Mouse (Mus musculus) CH12.LX (cell line): Measurements from ENCODE around the gene Kndc1. TPM values are rescaled to one million over a fixed set of nuclear protein-coding genes. Genes with fewer than 3 reads are reported as not detected.

Experiments used
- DNase-seq: peaks from one replicate; pipeline ENCODE4 v3.0.0-alpha.2; 2013; ENCODE audit errors: extremely low read depth
- H3K27ac ChIP-seq: 2 replicates; pipeline ENCODE4 v1.5.1; 2012; ENCODE audit warnings: low read depth, mild to moderate bottlenecking, control low read depth, moderate library complexity; ENCODE audit not compliant: insufficient read depth
- H3K27me3 ChIP-seq: replicated peaks from 2 replicates; pipeline ENCODE3; 2012; ENCODE audit warnings: inconsistent platforms
- H3K36me3 ChIP-seq, 2 experiments: replicated peaks in 1 of 2; 2 replicates each; pipeline versions ENCODE3 to v1.6.1; 2012; ENCODE audit warnings: inconsistent platforms in 1 of 2, low read length in 1 of 2, mild to moderate bottlenecking in 1 of 2, mixed read lengths in 1 of 2, moderate library complexity in 1 of 2; ENCODE audit not compliant: control insufficient read depth in 1 of 2, insufficient read depth in 1 of 2
- H3K4me1 ChIP-seq, 2 experiments: 2 replicates each; pipeline ENCODE4 v1.6.1; 2012; ENCODE audit warnings: inconsistent platforms in 1 of 2, moderate library complexity in 1 of 2; ENCODE audit not compliant: insufficient read depth in 2 of 2, control insufficient read depth in 1 of 2
- H3K4me2 ChIP-seq: 2 replicates; pipeline ENCODE4 v1.6.1; 2012; ENCODE audit warnings: low read depth, mild to moderate bottlenecking, control low read depth; ENCODE audit not compliant: poor library complexity, insufficient read depth, severe bottlenecking
- H3K4me3 ChIP-seq, 3 experiments: fragments of 150-350 bp in 1 of 3; sonication (generic) in 1 of 3; replicated peaks in 1 of 3; 2 replicates each; pipeline versions ENCODE3 to v1.5.1; 2011 to 2012; ENCODE audit warnings: low read depth in 2 of 3, low read length in 2 of 3, mild to moderate bottlenecking in 2 of 3, moderate library complexity in 2 of 3, control low read depth in 1 of 3, improper control_type of control experiment in 1 of 3, inconsistent platforms in 1 of 3, mixed read lengths in 1 of 3; ENCODE audit not compliant: poor library complexity in 1 of 3
- H3K79me2 ChIP-seq: replicated peaks from 2 replicates; pipeline ENCODE4 v1.6.1; 2012; ENCODE audit warnings: mild to moderate bottlenecking, moderate library complexity; ENCODE audit not compliant: control insufficient read depth, poor library complexity, insufficient read depth, severe bottlenecking; ENCODE audit errors: extremely low read depth
- H3K9ac ChIP-seq: 2 replicates; pipeline ENCODE4 v1.6.1; 2012; ENCODE audit warnings: low read depth, mild to moderate bottlenecking, control low read depth, moderate library complexity; ENCODE audit not compliant: insufficient read depth
- H3K9me3 ChIP-seq: replicated peaks from 2 replicates; pipeline ENCODE3; 2012; ENCODE audit warnings: low read length, inconsistent platforms, mixed read lengths
- ELF1 ChIP-seq: IDR thresholded peaks from 2 replicates; pipeline ENCODE4 v1.6.1; 2014; ENCODE audit warnings: low read depth, mild to moderate bottlenecking, inconsistent platforms, low read length, improper control_type of control experiment
- ETS1 ChIP-seq: conservative IDR thresholded peaks from 2 replicates; pipeline ENCODE4 v1.6.1; 2012; ENCODE audit warnings: low read depth, mild to moderate bottlenecking, inconsistent platforms, low read length, improper control_type of control experiment, moderate library complexity
- GABPA ChIP-seq: IDR thresholded peaks from 2 replicates; pipeline ENCODE4 v1.6.1; 2012; ENCODE audit warnings: low read depth, low read length, improper control_type of control experiment, inconsistent platforms; ENCODE audit not compliant: insufficient replicate concordance
- HCFC1 ChIP-seq: IDR thresholded peaks from 2 replicates; pipeline ENCODE4 v1.6.1; 2012; ENCODE audit warnings: low read depth, mild to moderate bottlenecking, inconsistent platforms, low read length, improper control_type of control experiment
- IRF4 ChIP-seq: IDR thresholded peaks from 2 replicates; pipeline ENCODE4 v1.6.1; 2014; ENCODE audit warnings: low read depth, mild to moderate bottlenecking, inconsistent platforms, low read length, improper control_type of control experiment
- JUN ChIP-seq: IDR thresholded peaks from 2 replicates; pipeline ENCODE4 v1.6.1; 2011; ENCODE audit warnings: low read depth, mild to moderate bottlenecking, low read length, improper control_type of control experiment, moderate library complexity; ENCODE audit not compliant: insufficient read depth
- KAT2A ChIP-seq: IDR thresholded peaks from 2 replicates; pipeline ENCODE4 v1.6.1; 2012; ENCODE audit warnings: low read length, improper control_type of control experiment, inconsistent platforms; ENCODE audit not compliant: insufficient replicate concordance
- MAX ChIP-seq: IDR thresholded peaks from 2 replicates; pipeline ENCODE4 v1.6.1; 2011; ENCODE audit warnings: low read length, improper control_type of control experiment
- MAZ ChIP-seq: IDR thresholded peaks from 2 replicates; pipeline ENCODE4 v1.6.1; 2012; ENCODE audit warnings: low read depth, mild to moderate bottlenecking, inconsistent platforms, low read length, improper control_type of control experiment, moderate library complexity
- MYC ChIP-seq: IDR thresholded peaks from 2 replicates; pipeline ENCODE4 v1.6.1; 2011; ENCODE audit warnings: low read depth, mild to moderate bottlenecking, improper control_type of control experiment, low read length
- NRF1 ChIP-seq: IDR thresholded peaks from 2 replicates; pipeline ENCODE4 v1.6.1; 2014; ENCODE audit warnings: low read depth, mild to moderate bottlenecking, inconsistent platforms, low read length, improper control_type of control experiment, moderate library complexity
- POLR2A ChIP-seq: IDR thresholded peaks from 2 replicates; pipeline ENCODE4 v1.6.1; 2011; ENCODE audit warnings: low read depth, mild to moderate bottlenecking, improper control_type of control experiment, low read length
- POLR2AphosphoS2 ChIP-seq: IDR thresholded peaks from 2 replicates; pipeline ENCODE4 v1.6.1; 2011; ENCODE audit warnings: low read depth, low read length, improper control_type of control experiment
- RCOR1 ChIP-seq: conservative IDR thresholded peaks from 2 replicates; pipeline ENCODE4 v1.6.1; 2012; ENCODE audit warnings: low read depth, mild to moderate bottlenecking, inconsistent platforms, low read length, improper control_type of control experiment
- SIN3A ChIP-seq: IDR thresholded peaks from 2 replicates; pipeline ENCODE4 v1.6.1; 2012; ENCODE audit warnings: low read length, improper control_type of control experiment, inconsistent platforms
- SMC3 ChIP-seq: IDR thresholded peaks from 2 replicates; pipeline ENCODE4 v1.6.1; 2011; ENCODE audit warnings: low read depth, low read length, improper control_type of control experiment
- TCF12 ChIP-seq: IDR thresholded peaks from 2 replicates; pipeline ENCODE4 v1.6.1; 2014; ENCODE audit warnings: low read depth, mild to moderate bottlenecking, inconsistent platforms, low read length, improper control_type of control experiment
- ZKSCAN1 ChIP-seq: IDR thresholded peaks from 2 replicates; pipeline ENCODE4 v1.6.1; 2012; ENCODE audit warnings: low read depth, inconsistent platforms, low read length, improper control_type of control experiment, borderline replicate concordance
- ZMIZ1 ChIP-seq: IDR thresholded peaks from 2 replicates; pipeline ENCODE4 v1.6.1; 2012; ENCODE audit warnings: low read depth, mild to moderate bottlenecking, inconsistent platforms, low read length, improper control_type of control experiment
- dilution Hi-C: fragments of 300-500 bp; cut with MboI; formaldehyde crosslinking; loops from 2 replicates; pipeline ENCODE4 v1.14.3; 2020; ENCODE audit warnings: low sequenced_read_pairs; ENCODE audit not compliant: extremely low pct_unique_long_range_greater_than_20kb, extremely low pct_ligation_motif_present
- in situ Hi-C: fragments of 300-500 bp; cut with MboI; formaldehyde crosslinking; loops from 3 replicates; pipeline ENCODE4 v1.14.3; 2019; ENCODE audit warnings: low sequenced_read_pairs, low pct_ligation_motif_present, low pct_unique_long_range_greater_than_20kb, mixed read lengths
- polyA plus RNA-seq: library from polyadenylated mRNA; unstranded; fragments of >175 nt; gene quantifications from 2 replicates; pipeline ENCODE4 v1.2.1, GENCODE M21; 2012; ENCODE audit warnings: low read depth; ENCODE audit not compliant: insufficient read length
- total RNA-seq, 2 experiments: library from RNA; depleted of rRNA; stranded (reverse); fragments of 300-350 nt in 1 of 2; fragments of >200 nt in 1 of 2; gene quantifications; 2 replicates each; pipeline ENCODE4 v1.2.3; 2012 to 2014

Kndc1 gene
- total and polyA plus RNA-seq, 3 experiments: 2.3 to 5.0 (median 4.0) TPM

DNA sequence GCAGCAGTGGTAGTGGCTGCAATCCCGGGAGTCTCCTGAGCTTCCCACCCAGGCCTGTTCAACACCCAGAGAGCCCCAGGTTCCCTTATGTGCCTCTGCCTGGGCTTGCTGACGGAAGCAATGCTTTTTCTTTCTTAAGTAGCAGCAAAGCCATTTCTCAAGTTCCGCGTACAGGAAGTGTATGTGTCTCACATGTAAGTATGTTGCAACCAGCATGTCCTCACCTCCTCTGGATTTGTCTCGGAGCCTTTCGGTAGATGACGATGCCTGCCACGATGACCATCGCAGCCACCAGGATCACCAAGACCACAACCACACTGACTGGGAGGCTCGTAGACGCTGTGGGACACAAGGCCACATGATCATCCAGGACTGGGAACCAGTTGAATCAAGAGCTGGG is 90.0 kb downstream of the Kndc1 start:
- no peaks in the 10 kb centered on the region for H3K9me3 ChIP-seq
- no peak overlapping the region for H3K9ac ChIP-seq
- H3K4me3 ChIP-seq: no peak overlapping the region
- dilution Hi-C loops (no loop called here), in situ Hi-C loops (no loop called here)
- no peak overlapping the region for H3K4me2 ChIP-seq
- TF ChIP-seq GABPA (no peak), POLR2A (no peak), ETS1 (no peak), RCOR1 (no peak), ELF1 (no peak), MAX (no peak), SIN3A (no peak), ZKSCAN1 (no peak), NRF1 (no peak), HCFC1 (no peak), TCF12 (no peak), IRF4 (no peak), KAT2A (no peak), JUN (no peak), ZMIZ1 (no peak)
- H3K27ac ChIP-seq: no peak overlapping the region
- DNase-seq: no peak
- H3K36me3 ChIP-seq: peaks cover 84 to 89% of the 10 kb centered on the region in 2 experiments
- H3K4me1 ChIP-seq: peaks cover 3 to 53% of the 10 kb centered on the region in 2 experiments; a peak in 3 of 4 replicates
- peaks cover 1% of the 10 kb centered on the region; the same call in 1 of the 2 replicates for H3K79me2 ChIP-seq
- no peaks in the 10 kb centered on the region for H3K27me3 ChIP-seq

- Histone ChIP-seq H3K79me2 (peaks cover 26% of the 10 kb centered on the region), H3K36me3 (peaks cover 66 to 74% of the 10 kb centered on the region in 2 experiments), H3K27ac (no peak overlapping the region), H3K4me2 (no peak overlapping the region), H3K9me3 (no peaks in the 10 kb centered on the region), H3K4me1 (peaks cover 13 to 60% of the 10 kb centered on the region in 2 experiments), H3K9ac (no peak overlapping the region), H3K27me3 (no peaks in the 10 kb centered on the region), H3K4me3 (no peak overlapping the region)
- TF ChIP-seq MAZ: no peak
- TF ChIP-seq SMC3: no peak
- TF ChIP-seq MYC: no peak
- TF ChIP-seq POLR2A: no peak
- no peak for TF ChIP-seq RCOR1
- TF ChIP-seq POLR2AphosphoS2: no peak
- no peak for TF ChIP-seq SIN3A
- dilution Hi-C loops: no loop called here
- DNase-seq: no peak
- in situ Hi-C loops: no loop called here
Measured at GRCm38 (mm10) chr7:139988272-139988671, 93.8 kb downstream of the Kndc1 start.
